Mouse (Mus musculus): ENCODE results near the gene Rfx1.

- TF ChIP-seq POLR2A (IDR thresholded peaks at IDR 0.05; ENCODE audit: insufficient read depth, low read depth, low read length) (no peak), CTCF (IDR thresholded peaks at IDR 0.05) (no peak)
Measured at GRCm38 (mm10) chr8:84069169-84069568, 2.5 kb downstream of the Rfx1 start.

All from heart, adult 2 months (tissue).